Mouse (Mus musculus) heart, postnatal 0 days (tissue): Measurements from ENCODE around the gene Fam102a. TPM values are rescaled to one million over a fixed set of nuclear protein-coding genes. Genes with fewer than 3 reads are reported as not detected.

Source experiments
- ATAC-seq: fragments of 200-750 bp; cut with Nextera tagmentation; 2 replicates; pipeline ENCODE4 v1.8.0; 2017; ENCODE audit warnings: low read depth, moderate number of reproducible peaks, moderate library complexity; ENCODE audit not compliant: insufficient read depth
- DNase-seq: peaks from one replicate; pipeline ENCODE4 v3.0.0-alpha.2; 2016; ENCODE audit warnings: low spot score
- H3K27ac ChIP-seq: fragments of 300-500 bp; sonication (generic); 2 replicates; pipeline ENCODE4 v1.5.1; 2014; ENCODE audit warnings: low read depth, mild to moderate bottlenecking
- H3K27me3 ChIP-seq: fragments of 300-500 bp; sonication (generic); 2 replicates; pipeline ENCODE4 v1.6.1; 2014; ENCODE audit warnings: low read length, mixed read lengths; ENCODE audit not compliant: control insufficient read depth, insufficient read depth
- H3K36me3 ChIP-seq: fragments of 300-500 bp; sonication (generic); replicated peaks from 2 replicates; pipeline ENCODE4 v1.6.1; 2014; ENCODE audit warnings: low read length, mixed read lengths; ENCODE audit not compliant: control insufficient read depth, insufficient read depth
- H3K4me1 ChIP-seq: fragments of 300-500 bp; sonication (generic); 2 replicates; pipeline ENCODE4 v1.6.1; 2014; ENCODE audit warnings: antibody characterized with exemption; ENCODE audit not compliant: control insufficient read depth, insufficient read depth
- H3K4me2 ChIP-seq: fragments of 300-500 bp; sonication (generic); 2 replicates; pipeline ENCODE4 v1.6.1; 2014; ENCODE audit warnings: low read depth, mild to moderate bottlenecking, low read length, moderate library complexity
- H3K4me3 ChIP-seq: fragments of 300-500 bp; sonication (generic); 2 replicates; pipeline ENCODE4 v1.5.1; 2014; ENCODE audit warnings: low read depth, low read length
- H3K9ac ChIP-seq: fragments of 300-500 bp; sonication (generic); replicated peaks from 2 replicates; pipeline ENCODE4 v1.6.1; 2014; ENCODE audit warnings: low read depth, low read length, mixed read lengths
- H3K9me3 ChIP-seq: fragments of 300-500 bp; sonication (generic); replicated peaks from 2 replicates; pipeline ENCODE4 v1.6.1; 2016; ENCODE audit warnings: low read length; ENCODE audit not compliant: control insufficient read depth
- CTCF ChIP-seq: IDR thresholded peaks from 2 replicates; pipeline ENCODE4 v1.5.1; 2016; ENCODE audit warnings: antibody characterized with exemption, control low read depth, low read depth
- EP300 ChIP-seq: IDR thresholded peaks from 2 replicates; pipeline ENCODE4 v1.6.1; 2016; ENCODE audit warnings: antibody characterized with exemption, low read depth
- WGBS: fragments of 180-500 bp; shearing (Covaris S2); extraction: QIAGEN DNeasy Blood & Tissue Kit; methylation state at CpG from one replicate; pipeline ENCODE4 v1.1.7; 2014; 5-methylcytosine and 5-hydroxymethylcytosine counted together
- polyA plus RNA-seq: library from polyadenylated mRNA; unstranded; fragments of >200 nt; fragmentation: Nextera tagmentation; extraction: Ambion mirVana; gene quantifications from 2 replicates; pipeline ENCODE4 v1.2.1, GENCODE M21; 2015
- total RNA-seq: library from RNA; depleted of rRNA; stranded (reverse); fragments of >200 nt; gene quantifications from 2 replicates; pipeline ENCODE4 v1.2.3, GENCODE M21; 2014; ENCODE audit warnings: low replicate concordance

The Fam102a gene
- total and polyA plus RNA-seq, 2 experiments from 2014 or later, result 2.8 to 12.3 TPM

DNA sequence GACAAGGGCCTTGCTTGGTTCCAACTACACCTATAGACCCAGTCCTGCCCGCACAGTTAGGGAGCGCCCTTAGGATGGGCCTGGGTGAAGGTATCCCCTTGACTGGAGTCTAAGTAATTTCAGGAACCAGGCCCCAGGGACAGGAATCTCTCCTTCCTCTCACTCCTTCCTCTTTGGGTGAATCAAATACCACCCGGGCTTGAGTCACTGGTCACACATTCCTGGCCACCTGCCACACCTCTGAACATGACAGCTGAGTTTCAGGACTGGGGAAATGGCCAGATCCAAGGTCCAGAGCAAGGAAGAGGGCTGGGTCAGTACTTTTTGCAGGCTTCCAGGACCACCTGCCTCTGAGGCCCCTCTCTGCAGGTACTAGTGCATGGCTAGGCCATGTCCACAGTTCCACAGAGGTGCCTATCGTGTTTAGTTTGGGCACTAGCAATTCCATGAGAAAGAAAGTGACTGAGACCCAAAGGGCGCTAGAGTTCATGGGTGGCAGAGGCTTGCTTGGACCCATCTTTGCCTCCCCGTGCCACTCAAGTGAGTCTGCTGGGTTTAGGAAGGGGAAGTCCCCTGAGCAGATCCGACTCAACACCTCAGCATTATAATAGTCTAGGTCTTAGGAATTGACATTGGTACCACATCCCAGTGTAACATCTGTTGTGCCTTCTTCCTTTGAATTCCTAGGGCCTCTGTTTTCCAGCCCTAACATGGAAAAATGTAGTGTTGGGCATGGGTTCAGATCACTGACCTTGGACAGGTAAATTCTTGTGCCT lies 13.0 kb downstream of the Fam102a start:
- Histone ChIP-seq H3K4me1 (peaks cover 34% of the 10 kb centered on the region), H3K4me2 (no peak overlapping the region), H3K4me3 (no peak overlapping the region), H3K27me3 (no peaks in the 10 kb centered on the region), H3K9ac (no peak overlapping the region), H3K9me3 (no peaks in the 10 kb centered on the region), H3K27ac (peak overlapping the region; percentile 24; the same call in 1 of the 2 replicates), H3K36me3 (no peaks in the 10 kb centered on the region)
- DNase-seq (peak; percentile 48), ATAC-seq (no peak)
- WGBS, result 81% methylated on average over 7 of the region's 7 CpGs
- TF ChIP-seq CTCF, result no peak
- TF ChIP-seq EP300, result no peak

DNA sequence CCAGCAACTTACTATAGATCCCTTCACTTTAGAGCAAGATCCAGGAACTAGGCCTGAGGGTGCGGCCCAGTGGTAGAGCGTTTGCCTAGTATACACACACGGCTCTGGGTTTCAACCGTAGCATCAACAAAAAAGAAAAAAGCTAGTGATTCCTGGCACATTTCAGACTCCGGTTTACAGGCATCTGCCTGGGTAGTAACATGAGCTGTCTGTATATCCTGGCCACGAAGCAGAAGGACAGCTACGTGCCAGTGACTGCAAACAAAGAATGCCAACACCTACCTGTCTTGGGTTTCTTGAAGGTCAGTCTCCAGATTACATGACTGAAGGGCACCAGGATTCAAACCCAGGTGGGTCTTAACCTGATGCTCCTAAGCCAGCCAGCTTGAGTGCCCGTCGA lies 14.0 kb downstream of the Fam102a start:
- 87% methylated on average over 9 of the region's 9 CpGs for WGBS

DNA sequence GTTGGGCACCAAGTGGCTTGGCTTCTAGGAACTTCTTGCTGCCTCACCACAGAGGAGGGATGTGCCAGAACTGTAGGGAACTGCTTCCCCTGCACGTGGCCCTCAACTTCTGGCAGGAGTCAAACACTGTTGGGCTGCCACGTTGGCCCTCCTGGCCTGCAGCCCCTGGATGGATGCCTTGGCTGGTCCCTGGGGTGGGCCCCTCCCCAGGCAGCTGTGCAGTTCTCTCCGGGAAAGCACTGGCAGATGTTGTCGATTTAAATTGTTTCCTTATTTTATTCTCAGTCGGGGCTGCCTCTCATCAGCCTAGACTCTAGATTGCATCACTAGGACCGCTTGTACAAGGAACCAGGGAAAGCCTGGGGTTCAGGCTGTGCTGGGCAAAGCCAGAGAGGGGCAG lies 14.6 kb downstream of the Fam102a start:
- Histone ChIP-seq H3K27ac (0 out of 2 replicates have a peak overlapping the region, but pooled peaks have one; percentile 2), H3K9ac (no peak overlapping the region), H3K4me2 (no peak overlapping the region), H3K9me3 (no peaks in the 10 kb centered on the region), H3K27me3 (no peaks in the 10 kb centered on the region), H3K4me3 (no peak overlapping the region), H3K36me3 (no peaks in the 10 kb centered on the region), H3K4me1 (peaks cover 33% of the 10 kb centered on the region)
- DNase-seq, result peak; percentile 38
- 29% methylated on average over 6 of the region's 6 CpGs for WGBS
- peak; percentile 78 for ATAC-seq
- TF ChIP-seq EP300 (no peak), CTCF (no peak)

More for the DNA sequence above, 14.0 kb downstream of the Fam102a start:
- Histone ChIP-seq H3K4me2 (no peak overlapping the region), H3K9ac (no peak overlapping the region), H3K27me3 (no peaks in the 10 kb centered on the region), H3K9me3 (no peaks in the 10 kb centered on the region), H3K27ac (no peak overlapping the region), H3K4me3 (no peak overlapping the region), H3K4me1 (peaks cover 33% of the 10 kb centered on the region), H3K36me3 (no peaks in the 10 kb centered on the region)
- DNase-seq, result no peak
- no peak for ATAC-seq
- TF ChIP-seq EP300 (no peak), CTCF (no peak)

DNA sequence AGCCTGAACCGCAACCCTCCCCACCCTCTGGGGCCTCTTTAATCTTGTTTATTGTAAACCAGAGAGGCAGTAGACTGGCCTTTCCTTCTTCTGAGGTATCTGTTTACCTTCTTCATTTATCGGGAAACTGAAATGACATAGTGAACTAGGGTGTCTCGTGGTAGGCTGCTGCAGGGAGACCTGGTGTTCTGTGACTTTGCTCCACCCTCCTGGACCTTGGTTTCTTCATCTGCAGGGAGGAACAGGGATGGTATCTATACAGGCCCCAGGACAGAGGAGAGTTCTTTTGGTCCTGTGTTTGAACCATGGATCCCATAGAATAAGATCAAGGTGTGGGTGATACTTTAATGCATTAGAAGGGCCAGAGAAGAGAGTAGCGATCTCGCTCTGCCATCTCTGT lies 16.1 kb downstream of the Fam102a start:
- Histone ChIP-seq H3K36me3 (no peaks in the 10 kb centered on the region), H3K27me3 (no peaks in the 10 kb centered on the region), H3K4me1 (peaks cover 33% of the 10 kb centered on the region), H3K4me2 (no peak overlapping the region), H3K9me3 (no peaks in the 10 kb centered on the region), H3K9ac (no peak overlapping the region), H3K27ac (no peak overlapping the region), H3K4me3 (no peak overlapping the region)
- ATAC-seq (no peak), DNase-seq (no peak)
- TF ChIP-seq CTCF, result no peak
- 91% methylated on average over 5 of the region's 5 CpGs for WGBS

DNA sequence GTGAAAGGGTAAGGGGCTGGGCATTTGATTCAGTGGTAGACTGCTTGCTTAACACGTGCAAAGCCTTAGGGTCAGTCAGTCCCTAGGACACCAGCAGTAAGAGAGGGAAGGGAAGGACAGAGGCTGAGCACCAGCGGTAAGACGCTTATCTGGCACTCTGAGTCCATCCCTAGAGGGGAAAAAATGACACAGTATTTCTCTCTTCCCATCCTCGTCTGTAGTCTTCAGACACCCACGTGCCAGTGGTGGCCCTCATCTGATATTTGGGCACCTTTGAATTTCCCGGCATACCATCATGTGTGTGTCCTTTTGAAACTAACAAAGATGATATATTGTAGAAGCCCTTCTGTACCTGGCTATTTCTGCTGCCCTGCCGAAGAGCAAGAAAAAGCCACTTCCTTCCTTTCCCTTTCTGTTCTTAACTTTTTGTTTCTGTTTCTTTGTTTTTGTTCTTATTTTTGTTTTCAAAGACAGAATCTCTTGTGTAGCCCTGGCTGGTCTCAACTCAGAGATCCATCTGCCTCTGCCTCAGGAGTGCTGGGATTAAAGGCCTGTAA lies 18.5 kb downstream of the Fam102a start:
- Histone ChIP-seq H3K27me3 (no peaks in the 10 kb centered on the region), H3K4me2 (no peak overlapping the region), H3K9ac (no peak overlapping the region), H3K36me3 (peaks cover 8% of the 10 kb centered on the region; the same call in 1 of the 2 replicates), H3K9me3 (no peaks in the 10 kb centered on the region), H3K27ac (no peak overlapping the region), H3K4me3 (no peak overlapping the region), H3K4me1 (peaks cover 13% of the 10 kb centered on the region)
- WGBS, result 56% methylated on average over 7 of the region's 7 CpGs
- no peak for TF ChIP-seq CTCF
- no peak for TF ChIP-seq EP300
- DNase-seq (no peak), ATAC-seq (no peak)

DNA sequence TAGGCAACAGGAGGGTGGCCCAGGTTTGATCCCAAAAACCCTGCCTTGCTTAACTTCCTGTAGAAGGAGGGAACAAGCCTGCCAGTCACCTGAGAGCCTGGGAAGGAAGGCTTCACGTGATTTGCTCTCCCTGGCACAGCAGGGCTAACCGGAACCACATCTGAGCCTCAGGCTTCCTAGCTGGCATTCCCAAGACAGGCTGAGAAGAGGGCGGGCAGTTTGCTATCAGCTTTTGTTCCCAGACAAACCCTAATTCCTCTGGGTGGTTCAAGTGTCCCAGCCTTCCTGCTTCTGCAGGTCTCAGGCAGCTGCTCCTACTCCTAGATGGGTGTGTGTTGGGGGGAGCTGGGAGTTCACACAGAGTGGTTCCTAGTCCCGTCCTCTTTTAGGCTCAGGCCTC lies 20.4 kb downstream of the Fam102a start:
- no peaks in the 10 kb centered on the region for H3K4me1 ChIP-seq
- no peak for TF ChIP-seq CTCF
- no peak for TF ChIP-seq EP300
- no peaks in the 10 kb centered on the region for H3K9me3 ChIP-seq
- peak overlapping the region; percentile 16; the same call in 1 of the 2 replicates for H3K27ac ChIP-seq
- no peaks in the 10 kb centered on the region for H3K27me3 ChIP-seq
- WGBS, result 42% methylated on average over 4 of the region's 4 CpGs
- ATAC-seq, result no peak
- H3K4me3 ChIP-seq, result no peak overlapping the region
- H3K36me3 ChIP-seq, result peaks cover 22% of the 10 kb centered on the region
- no peak overlapping the region for H3K9ac ChIP-seq
- DNase-seq, result no peak
- H3K4me2 ChIP-seq, result no peak overlapping the region
